17 mouse cellular contexts compared by ENCODE assay signal in genomic region chr12:99303581-99303980, GRCm38 (mm10).
DNase-seq lines count a peak whose midpoint lies in the region; ATAC-seq and TF ChIP-seq lines count a peak whose summit lies in the region.
"Had no signal": no experiment of that assay in that cellular context is flagged by ENCODE, and none has a peak within 500 bp of the region (broad histone marks: within the 10 kb centered on the region; RNA-seq: fewer than 3 reads in every experiment).

No protein-coding gene starts in this region.

- H3K79me2 ChIP-seq in CH12.LX (replicated peaks; ENCODE audit: control insufficient read depth, extremely low read depth, insufficient read depth, poor library complexity, severe bottlenecking) = no peaks in the 10 kb centered on the region

- 22% methylated on average over 6 of the region's 6 CpGs for WGBS in hindbrain, embryonic 14.5 days
- 29% methylated on average over 6 of the region's 6 CpGs for WGBS in hindbrain, embryonic 13.5 days
- 48% methylated on average over 6 of the region's 6 CpGs for WGBS in embryonic facial prominence, embryonic 14.5 days

- H3K4me1 ChIP-seq in hindbrain, embryonic 14.5 days (replicated peaks; ENCODE audit: control insufficient read depth, insufficient read depth, low read length) = peaks cover 63% of the 10 kb centered on the region
- H3K4me1 ChIP-seq in hindbrain, embryonic 13.5 days (replicated peaks) = peaks cover 61% of the 10 kb centered on the region
- peaks cover 35 to 93% of the 10 kb centered on the region in 2 experiments for H3K4me1 ChIP-seq in CH12.LX (ENCODE audit: control insufficient read depth in 1 of 2, insufficient read depth in 2 of 2)
- H3K4me1 ChIP-seq in embryonic facial prominence, embryonic 14.5 days (ENCODE audit: control insufficient read depth, insufficient read depth, low read length) = peaks cover 57% of the 10 kb centered on the region

- no peak for TF ChIP-seq RAD21 in CH12.LX (IDR thresholded peaks at IDR 0.05; ENCODE audit: low read depth, low read length)

- no peaks in the 10 kb centered on the region for H3K36me3 ChIP-seq in hindbrain, embryonic 14.5 days (replicated peaks; ENCODE audit: control insufficient read depth, insufficient read depth)
- H3K36me3 ChIP-seq in hindbrain, embryonic 13.5 days = no peaks in the 10 kb centered on the region
- peaks cover 0 to 21% of the 10 kb centered on the region in 2 experiments for H3K36me3 ChIP-seq in CH12.LX (replicated peaks in 1 of 2; ENCODE audit: control insufficient read depth in 1 of 2, insufficient read depth in 1 of 2, low read length in 1 of 2)
- H3K36me3 ChIP-seq in embryonic facial prominence, embryonic 14.5 days (ENCODE audit: control insufficient read depth, insufficient read depth, low read length) = no peaks in the 10 kb centered on the region
- H3K36me3 ChIP-seq: heart, embryonic 12.5 days had no signal

- H3K4me3 ChIP-seq in hindbrain, embryonic 14.5 days (replicated peaks; ENCODE audit: low read length) = no peak overlapping the region
- no peak overlapping the region for H3K4me3 ChIP-seq in hindbrain, embryonic 13.5 days
- H3K4me3 ChIP-seq in CH12.LX (replicated peaks in 1 of 3; ENCODE audit: low read depth in 2 of 3, low read length in 2 of 3, poor library complexity in 1 of 3) = no peak overlapping the region
- no peak overlapping the region for H3K4me3 ChIP-seq in embryonic facial prominence, embryonic 14.5 days (ENCODE audit: low read depth, low read length)
- H3K4me3 ChIP-seq: heart, embryonic 12.5 days had no signal

- no peak; the same call in 1 of the 2 replicates for ATAC-seq in hindbrain, embryonic 14.5 days (ENCODE audit: low FRiP score)
- no peak for ATAC-seq in hindbrain, embryonic 13.5 days (ENCODE audit: low FRiP score)
- no peak for ATAC-seq in embryonic facial prominence, embryonic 14.5 days (ENCODE audit: low read depth)

- H3K4me2 ChIP-seq in hindbrain, embryonic 14.5 days (replicated peaks) = no peak overlapping the region
- H3K4me2 ChIP-seq in hindbrain, embryonic 13.5 days = no peak overlapping the region
- H3K4me2 ChIP-seq in CH12.LX (ENCODE audit: insufficient read depth, low read depth, poor library complexity, severe bottlenecking) = peak overlapping the region; percentile 52
- no peak overlapping the region for H3K4me2 ChIP-seq in embryonic facial prominence, embryonic 14.5 days (ENCODE audit: low read depth, low read length)
- H3K4me2 ChIP-seq: heart, embryonic 12.5 days had no signal

- dilution Hi-C loops in CH12.LX (cut with MboI; ENCODE audit: extremely low pct_ligation_motif_present, extremely low pct_unique_long_range_greater_than_20kb, low sequenced_read_pairs) = no loop called here

- no peaks in the 10 kb centered on the region for H3K27me3 ChIP-seq in hindbrain, embryonic 14.5 days (ENCODE audit: control insufficient read depth, insufficient read depth, low read length)
- no peaks in the 10 kb centered on the region for H3K27me3 ChIP-seq in hindbrain, embryonic 13.5 days
- H3K27me3 ChIP-seq in CH12.LX (replicated peaks) = no peaks in the 10 kb centered on the region
- H3K27me3 ChIP-seq in embryonic facial prominence, embryonic 14.5 days (replicated peaks; ENCODE audit: control insufficient read depth, insufficient read depth, low read length) = no peaks in the 10 kb centered on the region
- H3K27me3 ChIP-seq: heart, embryonic 12.5 days had no signal

- TF ChIP-seq CTCF in CH12.LX (conservative IDR thresholded peaks at IDR 0.05 in 1 of 2, IDR thresholded peaks at IDR 0.05 in 1 of 2; ENCODE audit: low read depth in 2 of 2, low read length in 2 of 2) = no peak

- in situ Hi-C loops in CH12.LX (cut with MboI; ENCODE audit: low pct_ligation_motif_present, low pct_unique_long_range_greater_than_20kb, low sequenced_read_pairs) = no loop called here

- 0 out of 2 replicates have a peak overlapping the region, but pooled peaks have one; percentile 5 for H3K27ac ChIP-seq in hindbrain, embryonic 14.5 days
- H3K27ac ChIP-seq in hindbrain, embryonic 13.5 days = no peak overlapping the region; the same call in none of the 2 replicates
- no peak overlapping the region for H3K27ac ChIP-seq in CH12.LX (ENCODE audit: insufficient read depth, low read depth)
- H3K27ac ChIP-seq in embryonic facial prominence, embryonic 14.5 days (replicated peaks; ENCODE audit: low read depth, low read length) = 0 out of 2 replicates have a peak overlapping the region, but pooled peaks have one; percentile 21
- H3K27ac ChIP-seq: liver, embryonic 14.5 days had no signal

- DNase-seq in cerebellum, postnatal 25 days = peak; percentile 46 to 52
- DNase-seq in cerebellum, adult 9-10 months = no peak
- no peak for DNase-seq in hindbrain, embryonic 14.5 days (ENCODE audit: low spot score)
- DNase-seq in CH12.LX (ENCODE audit: extremely low read depth) = no peak
- DNase-seq in embryonic facial prominence, embryonic 14.5 days (ENCODE audit: low spot score) = no peak
- DNase-seq in testis, postnatal 10 days (ENCODE audit: low spot score) = no peak
- DNase-seq in left cerebral cortex, adult 8-10 months (ENCODE audit: low spot score in 2 of 2) = no peak
- DNase-seq: adrenal gland, postnatal 10 days; B cell, adult 2 months; gastrocnemius, postnatal 10 days; kidney, adult 18-20 months; kidney, postnatal 36 days; lung, postnatal 14 days; right cerebral cortex, adult 18-20 months had no signal

- H3K9ac ChIP-seq in hindbrain, embryonic 14.5 days = no peak overlapping the region
- no peak overlapping the region for H3K9ac ChIP-seq in hindbrain, embryonic 13.5 days
- H3K9ac ChIP-seq in CH12.LX (ENCODE audit: insufficient read depth, low read depth) = no peak overlapping the region
- no peak overlapping the region for H3K9ac ChIP-seq in embryonic facial prominence, embryonic 14.5 days (ENCODE audit: low read depth, low read length)
- H3K9ac ChIP-seq: heart, embryonic 12.5 days; liver, embryonic 14.5 days had no signal

- TF ChIP-seq POLR2A in CH12.LX (IDR thresholded peaks at IDR 0.05; ENCODE audit: low read depth, low read length) = no peak

- no peaks in the 10 kb centered on the region for H3K9me3 ChIP-seq in hindbrain, embryonic 14.5 days (ENCODE audit: control insufficient read depth, low read length)
- no peaks in the 10 kb centered on the region for H3K9me3 ChIP-seq in hindbrain, embryonic 13.5 days
- H3K9me3 ChIP-seq in CH12.LX (replicated peaks; ENCODE audit: low read length) = no peaks in the 10 kb centered on the region
- H3K9me3 ChIP-seq in embryonic facial prominence, embryonic 14.5 days (ENCODE audit: control insufficient read depth, low read length) = no peaks in the 10 kb centered on the region
- H3K9me3 ChIP-seq: heart, embryonic 12.5 days had no signal

- no peak for TF ChIP-seq EP300 in CH12.LX (IDR thresholded peaks at IDR 0.05; ENCODE audit: low read length)

TF ChIP-seq in CH12.LX, 34 proteins besides CTCF, POLR2A, EP300 and RAD21:
- TF ChIP-seq USF1 (IDR thresholded peaks at IDR 0.05; ENCODE audit: low read depth, low read length) (no peak), PAX5 (IDR thresholded peaks at IDR 0.05; ENCODE audit: low read length) (no peak), E2F4 (IDR thresholded peaks at IDR 0.05; ENCODE audit: insufficient replicate concordance, low read depth, low read length) (no peak), ZMIZ1 (IDR thresholded peaks at IDR 0.05; ENCODE audit: low read depth, low read length) (no peak), MYC (IDR thresholded peaks at IDR 0.05; ENCODE audit: low read depth, low read length) (no peak), MAFK (IDR thresholded peaks at IDR 0.05; ENCODE audit: insufficient replicate concordance, low read length) (no peak), KAT2A (IDR thresholded peaks at IDR 0.05; ENCODE audit: insufficient replicate concordance, low read length) (no peak), RCOR1 (conservative IDR thresholded peaks at IDR 0.05; ENCODE audit: low read depth, low read length) (no peak)

Comparison
In these comparisons a context has a peak if more than half of its experiments do, and no peak if none do; other contexts are left out.
1. DNase-seq: peak in cerebellum, postnatal 25 days (2 of 2); none in cerebellum, adult 9-10 months (single experiment), hindbrain, embryonic 14.5 days (single experiment), CH12.LX (single experiment), embryonic facial prominence, embryonic 14.5 days (single experiment), testis, postnatal 10 days (single experiment) and left cerebral cortex, adult 8-10 months (0 of 2).
2. H3K27ac ChIP-seq: peak in hindbrain, embryonic 14.5 days (single experiment) and embryonic facial prominence, embryonic 14.5 days (single experiment); none in hindbrain, embryonic 13.5 days (single experiment) and CH12.LX (single experiment).